Mouse (Mus musculus): ENCODE measurements around the gene Il2rb.

Il2rb gene

GRCm38 (mm10) chr15:78447746-78448535 lies 47.1 kb downstream of the Il2rb start:
- peak; percentile 56 for DNase-seq (ENCODE audit: low read depth, low spot score)

GRCm38 (mm10) chr15:78447121-78447520 lies 48.0 kb downstream of the Il2rb start:
- DNase-seq (ENCODE audit: low read depth, low spot score), result no peak

- DNase-seq (ENCODE audit: low read depth, low spot score), result no peak
Observed at GRCm38 (mm10) chr15:78443857-78444256, 51.2 kb downstream of the Il2rb start.

GRCm38 (mm10) chr15:78442231-78442630 lies 52.8 kb downstream of the Il2rb start:
- DNase-seq (ENCODE audit: low read depth, low spot score), result no peak

GRCm38 (mm10) chr15:78438973-78439372 lies 56.1 kb downstream of the Il2rb start:
- no peak for DNase-seq (ENCODE audit: low read depth, low spot score)

- DNase-seq (ENCODE audit: low read depth, low spot score), result no peak
Observed at GRCm38 (mm10) chr15:78438505-78438904, 56.6 kb downstream of the Il2rb start.

GRCm38 (mm10) chr15:78438018-78438394 lies 57.1 kb downstream of the Il2rb start:
- DNase-seq (ENCODE audit: low read depth, low spot score), result no peak

- DNase-seq (ENCODE audit: low read depth, low spot score), result no peak
Observed at GRCm38 (mm10) chr15:78437237-78438017, 57.6 kb downstream of the Il2rb start.

- DNase-seq (ENCODE audit: low read depth, low spot score), result peak; percentile 43
Observed at GRCm38 (mm10) chr15:78436380-78437192, 58.5 kb downstream of the Il2rb start.

GRCm38 (mm10) chr15:78435681-78436080 lies 59.4 kb downstream of the Il2rb start:
- no peak for DNase-seq (ENCODE audit: low read depth, low spot score)

- no peak for DNase-seq (ENCODE audit: low read depth, low spot score)
Observed at GRCm38 (mm10) chr15:78434896-78435520, 60.1 kb downstream of the Il2rb start.

- DNase-seq (ENCODE audit: low read depth, low spot score), result no peak
Observed at GRCm38 (mm10) chr15:78431541-78432121, 63.4 kb downstream of the Il2rb start.

- no peak for DNase-seq (ENCODE audit: low read depth, low spot score)
Observed at GRCm38 (mm10) chr15:78430874-78431273, 64.2 kb downstream of the Il2rb start.

- no peak for DNase-seq (ENCODE audit: low read depth, low spot score)
Observed at GRCm38 (mm10) chr15:78429871-78430622, 65.0 kb downstream of the Il2rb start.
